Mouse (Mus musculus) midbrain, embryonic 10.5 days (tissue): ENCODE measurements at regions not wholly inside any gene's neighbourhood (a gene's known extent, or its start where the extent isn't known, plus 50 kb on each side); places are given as distances from the start of the nearest gene placed in this dataset. TPM values are rescaled to one million over a fixed set of nuclear protein-coding genes. Genes with fewer than 3 reads are reported as not detected.

ENCODE experiments used
- DNase-seq: peaks from one replicate; pipeline ENCODE4 v3.0.0-alpha.2; 2017; ENCODE audit warnings: low spot score
- H3K27ac ChIP-seq: fragments of 300-500 bp; sonication (generic); replicated peaks from 2 replicates; pipeline ENCODE4 v1.5.1; 2016; ENCODE audit warnings: mild to moderate bottlenecking
- H3K27me3 ChIP-seq: fragments of 300-500 bp; sonication (generic); 2 replicates; pipeline ENCODE4 v1.6.1; 2016; ENCODE audit warnings: low read depth, mild to moderate bottlenecking; ENCODE audit not compliant: poor library complexity, severe bottlenecking
- H3K36me3 ChIP-seq: fragments of 300-500 bp; sonication (generic); 2 replicates; pipeline ENCODE4 v1.6.1; 2016; ENCODE audit warnings: mild to moderate bottlenecking, moderate library complexity
- H3K4me1 ChIP-seq: fragments of 300-500 bp; sonication (generic); 2 replicates; pipeline ENCODE4 v1.6.1; 2016
- H3K4me3 ChIP-seq: fragments of 300-500 bp; sonication (generic); 2 replicates; pipeline ENCODE4 v1.5.1; 2016; ENCODE audit warnings: mild to moderate bottlenecking, moderate library complexity
- H3K9me3 ChIP-seq: fragments of 300-500 bp; sonication (generic); replicated peaks from 2 replicates; pipeline ENCODE4 v1.6.1; 2016; ENCODE audit warnings: mild to moderate bottlenecking
- WGBS: fragments of 180-500 bp; shearing (Covaris S2); methylation state at CpG from one replicate; pipeline ENCODE4 v1.1.7; 2016; 5-methylcytosine and 5-hydroxymethylcytosine counted together
- microRNA-seq: library from miRNA; unstranded; fragments of <30 nt; microRNA quantifications from one replicate; pipeline ENCODE4, GENCODE M21; 2017

GRCm38 (mm10) chr1:82145256-82145655, 87.7 kb upstream of the Gm9747 start:
- Histone ChIP-seq H3K4me3 (no peak overlapping the region), H3K9me3 (no peaks in the 10 kb centered on the region), H3K4me1 (no peaks in the 10 kb centered on the region), H3K27me3 (no peaks in the 10 kb centered on the region), H3K36me3 (no peaks in the 10 kb centered on the region), H3K27ac (no peak overlapping the region)
- DNase-seq: no peak
- WGBS: 80% methylated on average over 2 of the region's 2 CpGs

DNA sequence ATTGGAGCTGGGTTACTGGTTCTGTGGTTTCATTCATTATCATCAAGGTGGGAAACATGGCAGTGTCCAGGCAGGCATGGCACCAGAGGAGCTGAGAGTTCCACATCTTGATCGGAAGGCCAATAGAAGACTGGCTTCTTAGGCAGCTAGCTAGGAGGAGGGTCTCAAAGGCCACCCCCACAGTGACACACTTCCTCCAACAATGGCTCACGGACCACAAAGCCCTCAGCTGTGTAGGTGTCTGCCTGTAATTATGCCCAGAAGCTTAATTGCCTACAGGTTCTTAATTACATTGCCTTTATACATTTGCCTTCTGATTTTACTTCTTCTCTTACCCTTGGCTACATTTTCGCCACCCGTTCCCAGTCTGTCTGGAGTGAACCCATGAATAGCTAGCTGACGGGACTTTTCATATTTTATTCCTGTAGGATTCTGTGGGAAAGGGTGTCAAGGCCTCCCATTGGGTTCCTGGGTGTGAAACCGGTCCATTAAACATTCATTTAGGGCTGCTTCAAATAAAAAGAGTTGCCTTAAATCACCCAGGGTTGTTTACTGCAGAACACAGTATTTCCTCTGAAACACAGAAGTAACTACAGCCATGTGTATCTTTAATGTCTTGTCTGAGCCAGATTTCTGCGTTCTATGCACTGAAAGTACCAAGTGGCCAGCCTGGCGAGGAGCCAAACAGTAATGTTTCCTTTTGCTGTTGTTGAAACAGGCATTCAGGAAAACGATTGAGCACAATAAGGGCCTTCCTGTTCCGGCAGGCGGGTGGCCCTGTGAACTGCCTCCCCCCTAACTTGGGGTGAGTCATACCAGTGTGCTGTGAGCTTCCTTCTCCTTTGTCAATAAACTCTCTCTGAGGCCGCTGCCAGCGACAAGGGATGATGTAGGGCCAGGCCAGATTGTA, 82.4 kb upstream of the Gm9747 start:
- WGBS: 83% methylated on average over 13 of the region's 13 CpGs
- Histone ChIP-seq H3K4me1 (no peaks in the 10 kb centered on the region), H3K9me3 (no peaks in the 10 kb centered on the region), H3K36me3 (no peaks in the 10 kb centered on the region), H3K27me3 (no peaks in the 10 kb centered on the region), H3K27ac (no peak overlapping the region), H3K4me3 (no peak overlapping the region)
- DNase-seq: peak; percentile 13

- no peaks in the 10 kb centered on the region for H3K9me3 ChIP-seq
- no peak overlapping the region for H3K27ac ChIP-seq
- DNase-seq: no peak
- H3K36me3 ChIP-seq: no peaks in the 10 kb centered on the region
- H3K27me3 ChIP-seq: no peaks in the 10 kb centered on the region
- H3K4me3 ChIP-seq: no peak overlapping the region
- H3K4me1 ChIP-seq: no peaks in the 10 kb centered on the region
Observed at GRCm38 (mm10) chr1:82155961-82156360, 77.0 kb upstream of the Gm9747 start.

DNA sequence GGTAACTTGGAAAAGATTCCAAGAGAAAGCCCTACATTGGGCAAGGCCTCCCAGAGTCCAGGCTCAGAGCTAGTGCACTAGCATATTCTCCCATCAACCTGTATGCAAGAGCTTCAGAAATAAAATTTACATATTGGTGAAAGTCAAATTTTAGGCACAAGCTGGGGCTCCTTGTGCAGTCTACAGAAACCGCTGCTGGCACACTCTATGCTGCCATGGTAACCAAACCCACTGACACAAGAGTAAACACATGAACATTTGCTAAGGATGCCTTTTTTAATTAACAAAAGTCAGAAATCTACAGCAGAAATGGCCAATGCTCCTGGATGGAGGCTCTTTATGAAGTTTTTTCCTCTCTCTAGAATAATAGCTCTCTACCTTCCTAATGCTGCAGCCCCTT, 75.9 kb upstream of the Gm9747 start:
- H3K4me3 ChIP-seq: no peak overlapping the region
- H3K27me3 ChIP-seq: no peaks in the 10 kb centered on the region
- no peaks in the 10 kb centered on the region for H3K36me3 ChIP-seq
- 82% methylated on average over 1 of the region's 1 CpGs for WGBS
- H3K9me3 ChIP-seq: no peaks in the 10 kb centered on the region
- H3K27ac ChIP-seq: no peak overlapping the region
- DNase-seq: no peak
- no peaks in the 10 kb centered on the region for H3K4me1 ChIP-seq

GRCm38 (mm10) chr1:82158466-82158865, 74.4 kb upstream of the Gm9747 start:
- no peak overlapping the region for H3K27ac ChIP-seq
- H3K4me3 ChIP-seq: no peak overlapping the region
- no peaks in the 10 kb centered on the region for H3K27me3 ChIP-seq
- no peaks in the 10 kb centered on the region for H3K4me1 ChIP-seq
- no peaks in the 10 kb centered on the region for H3K9me3 ChIP-seq
- DNase-seq: no peak
- WGBS: 86% methylated on average over 3 of the region's 3 CpGs
- H3K36me3 ChIP-seq: no peaks in the 10 kb centered on the region

DNA sequence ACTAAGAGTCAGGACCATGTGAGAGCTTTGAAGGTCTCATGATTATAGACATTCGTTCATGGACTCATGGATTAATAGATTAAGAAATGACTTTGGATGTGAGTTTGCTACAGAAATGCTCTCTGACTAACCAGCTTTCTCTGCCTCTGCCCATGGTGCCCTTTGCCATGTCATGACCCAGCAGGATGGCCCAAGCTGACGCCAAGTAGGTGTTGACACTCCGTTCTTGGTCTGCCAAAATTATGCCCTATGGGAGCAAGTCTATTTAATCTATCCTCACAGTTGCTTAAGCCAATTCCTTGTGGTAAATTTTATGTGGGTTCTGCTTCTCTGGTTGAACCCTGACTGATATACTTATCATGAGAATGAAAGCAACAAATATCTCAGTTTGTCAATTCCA, 73.7 kb upstream of the Gm9747 start:
- Histone ChIP-seq H3K4me1 (no peaks in the 10 kb centered on the region), H3K27me3 (no peaks in the 10 kb centered on the region), H3K36me3 (no peaks in the 10 kb centered on the region), H3K4me3 (no peak overlapping the region), H3K27ac (no peak overlapping the region), H3K9me3 (no peaks in the 10 kb centered on the region)
- no peak for DNase-seq
- WGBS: 89% methylated on average over 3 of the region's 3 CpGs

DNA sequence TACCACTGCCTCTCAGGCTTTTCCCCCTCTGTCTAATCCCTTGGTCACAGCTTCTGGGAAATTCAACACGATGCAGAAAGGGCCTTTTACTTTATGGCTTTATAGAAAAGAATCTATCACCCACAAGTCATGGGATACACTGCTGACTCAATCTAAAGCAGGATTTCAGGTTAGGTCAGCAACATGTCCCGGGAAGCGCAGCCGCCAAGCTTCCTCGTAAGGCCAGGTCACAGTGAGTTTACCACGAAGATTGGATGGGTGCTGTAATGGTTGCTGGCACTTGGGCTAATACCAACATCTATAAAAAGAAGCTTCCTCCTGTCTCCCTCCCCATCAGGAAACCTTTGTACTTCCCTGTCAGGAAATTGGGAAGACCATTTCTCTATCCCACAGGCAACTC, 70.0 kb upstream of the Gm9747 start:
- no peaks in the 10 kb centered on the region for H3K4me1 ChIP-seq
- WGBS: 91% methylated on average over 6 of the region's 6 CpGs
- no peak overlapping the region for H3K4me3 ChIP-seq
- no peaks in the 10 kb centered on the region for H3K9me3 ChIP-seq
- no peak overlapping the region for H3K27ac ChIP-seq
- no peak for DNase-seq
- H3K27me3 ChIP-seq: no peaks in the 10 kb centered on the region
- H3K36me3 ChIP-seq: no peaks in the 10 kb centered on the region

- WGBS: 90% methylated on average over 4 of the region's 4 CpGs
- no peaks in the 10 kb centered on the region for H3K36me3 ChIP-seq
- no peaks in the 10 kb centered on the region for H3K9me3 ChIP-seq
- no peaks in the 10 kb centered on the region for H3K4me1 ChIP-seq
- no peaks in the 10 kb centered on the region for H3K27me3 ChIP-seq
- H3K4me3 ChIP-seq: no peak overlapping the region
- no peak overlapping the region for H3K27ac ChIP-seq
- DNase-seq: no peak
Observed at GRCm38 (mm10) chr1:82168158-82168557, 64.8 kb upstream of the Gm9747 start.

GRCm38 (mm10) chr1:82168949-82169348, 64.0 kb upstream of the Gm9747 start:
- no peaks in the 10 kb centered on the region for H3K4me1 ChIP-seq
- no peak for DNase-seq
- H3K27me3 ChIP-seq: no peaks in the 10 kb centered on the region
- no peaks in the 10 kb centered on the region for H3K9me3 ChIP-seq
- no peak overlapping the region for H3K27ac ChIP-seq
- WGBS: 95% methylated on average over 2 of the region's 2 CpGs
- no peaks in the 10 kb centered on the region for H3K36me3 ChIP-seq
- H3K4me3 ChIP-seq: no peak overlapping the region

GRCm38 (mm10) chr1:82180427-82180826, 52.5 kb upstream of the Gm9747 start:
- Histone ChIP-seq H3K9me3 (no peaks in the 10 kb centered on the region), H3K36me3 (no peaks in the 10 kb centered on the region)

More at GRCm38 (mm10) chr1:82180427-82180826, 52.5 kb upstream of the Gm9747 start:
- DNase-seq: no peak
- no peaks in the 10 kb centered on the region for H3K4me1 ChIP-seq
- no peak overlapping the region for H3K4me3 ChIP-seq
- 74% methylated on average over 1 of the region's 1 CpGs for WGBS
- no peaks in the 10 kb centered on the region for H3K27me3 ChIP-seq
- H3K27ac ChIP-seq: no peak overlapping the region

Small RNA genes lying in the stretch of these regions (microRNA-seq; reads per million reads assigned to microRNA genes)
- gene Mir6344: not detected
